Mouse (Mus musculus): ENCODE measurements around the gene Srl.
"Not testable (repeated sequence)": the region's sequence is repeated elsewhere in the genome, so short reads cannot be mapped to it uniquely, and the experiment has no call there.

The Srl gene

DNA sequence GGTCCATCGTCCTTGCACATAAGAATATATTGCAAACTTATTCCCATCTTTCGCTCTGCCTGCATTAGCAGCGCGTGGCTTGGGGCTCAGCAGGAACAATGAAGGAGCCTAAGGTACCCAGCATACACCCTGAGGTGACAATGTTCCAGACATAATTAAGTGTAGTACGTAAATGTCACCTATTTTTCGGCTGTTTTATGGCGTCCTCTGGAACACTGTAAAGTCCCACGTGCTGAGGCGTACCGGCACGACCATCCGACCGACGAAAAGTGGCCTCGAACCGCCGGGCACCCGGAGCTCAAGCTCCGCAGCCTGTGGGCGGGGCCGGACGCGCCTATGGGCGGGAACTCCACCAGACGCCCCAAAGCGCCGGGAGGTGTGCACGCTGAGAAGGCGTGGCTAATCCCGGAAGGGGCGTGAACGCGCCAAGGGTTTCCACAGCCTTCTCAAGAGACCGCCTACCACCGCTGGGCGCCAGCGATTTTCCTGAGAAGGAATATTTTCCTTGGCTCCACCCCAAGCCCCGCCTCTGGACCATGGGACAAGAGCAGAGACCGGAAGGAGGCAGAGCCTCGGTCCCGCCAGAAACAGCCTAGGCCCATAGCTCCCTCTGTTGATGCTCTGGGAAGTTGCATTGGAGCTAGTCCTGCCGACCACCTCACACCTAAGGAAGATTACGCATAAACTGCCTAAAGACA, at the start of gene Srl:
TSS of gene Srl (minus strand) at position 316 of the 698 bp plus-strand sequence.
- peak; percentile 99 to 100 for DNase-seq (ENCODE audit: low spot score in 2 of 2)

GRCm38 (mm10) chr16:4590236-4590635, 48.6 kb upstream of the Srl start:
- no peak for DNase-seq (ENCODE audit: low spot score in 2 of 2)

- no peak for DNase-seq (ENCODE audit: low spot score in 2 of 2)
Observed at GRCm38 (mm10) chr16:4587516-4588210, 46.0 kb upstream of the Srl start.

- DNase-seq (ENCODE audit: low spot score in 2 of 2) = peak; percentile 74 to 86
Observed at GRCm38 (mm10) chr16:4586531-4587123, 45.0 kb upstream of the Srl start.

GRCm38 (mm10) chr16:4585642-4586530, 44.3 kb upstream of the Srl start:
- no peak for DNase-seq (ENCODE audit: low spot score in 2 of 2)

DNA sequence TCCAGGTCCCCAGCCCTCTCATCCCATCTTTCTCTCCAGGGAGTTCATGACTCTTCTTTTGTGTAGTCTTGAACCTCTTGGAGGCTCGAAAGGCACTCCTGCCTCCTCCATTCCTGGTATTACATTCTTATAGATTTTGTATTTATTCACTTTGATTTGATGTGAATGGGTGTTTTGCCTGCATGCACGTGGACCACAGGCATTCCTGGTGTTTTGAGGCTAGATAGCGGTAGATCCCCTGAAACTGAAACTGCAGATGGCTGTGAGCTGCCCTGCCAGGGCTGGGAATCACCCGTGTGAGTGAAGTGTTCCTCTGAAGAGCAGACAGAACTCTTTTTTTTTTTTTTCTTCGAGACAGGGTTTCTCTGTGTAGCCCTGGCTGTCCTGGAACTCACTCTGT, 42.8 kb upstream of the Srl start:
- no peak for DNase-seq (ENCODE audit: low spot score in 2 of 2)

DNA sequence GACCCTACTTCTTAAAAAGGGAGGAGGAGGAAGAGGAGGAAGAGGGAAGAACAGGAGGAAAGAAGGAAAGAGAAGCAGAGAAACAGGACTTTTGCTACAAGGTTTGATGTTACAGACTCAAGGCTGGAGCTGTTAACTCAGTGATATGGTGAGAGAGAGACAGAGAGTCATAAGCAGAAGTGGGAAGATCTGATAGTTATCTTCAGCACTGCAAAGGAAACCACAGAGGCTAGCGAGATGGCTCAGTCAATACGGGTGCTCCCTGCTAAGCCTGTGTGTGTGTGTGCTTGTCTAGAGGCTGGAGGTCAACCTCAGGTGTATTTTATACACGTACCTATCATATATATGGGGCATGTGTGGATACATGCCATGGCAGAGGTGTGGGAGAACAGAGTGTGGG, 42.2 kb upstream of the Srl start:
- no peak for DNase-seq (ENCODE audit: low spot score in 2 of 2)

DNA sequence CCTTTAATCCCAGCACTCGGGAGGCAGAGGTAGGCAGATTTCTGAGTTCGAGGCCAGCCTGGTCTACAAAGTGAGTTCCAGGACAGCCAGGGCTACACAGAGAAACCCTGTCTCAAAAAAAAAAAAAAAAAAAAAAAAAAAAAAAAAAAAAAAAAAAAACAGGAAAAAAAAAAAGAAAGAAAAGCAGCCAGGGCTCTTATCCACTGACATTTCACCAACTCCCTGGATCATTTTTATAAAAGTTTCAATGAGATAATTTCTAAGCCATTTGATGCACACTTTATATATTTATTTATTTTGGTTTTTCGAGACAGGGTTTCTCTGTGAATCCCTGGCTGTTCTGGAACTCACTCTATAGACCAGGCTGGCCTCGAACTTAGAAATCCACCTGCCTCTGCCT, 39.6 kb upstream of the Srl start:
- DNase-seq (ENCODE audit: low spot score in 2 of 2) = not testable (repeated sequence)

GRCm38 (mm10) chr16:4578630-4579029, 37.0 kb upstream of the Srl start:
- no peak for DNase-seq (ENCODE audit: low spot score in 2 of 2)

DNA sequence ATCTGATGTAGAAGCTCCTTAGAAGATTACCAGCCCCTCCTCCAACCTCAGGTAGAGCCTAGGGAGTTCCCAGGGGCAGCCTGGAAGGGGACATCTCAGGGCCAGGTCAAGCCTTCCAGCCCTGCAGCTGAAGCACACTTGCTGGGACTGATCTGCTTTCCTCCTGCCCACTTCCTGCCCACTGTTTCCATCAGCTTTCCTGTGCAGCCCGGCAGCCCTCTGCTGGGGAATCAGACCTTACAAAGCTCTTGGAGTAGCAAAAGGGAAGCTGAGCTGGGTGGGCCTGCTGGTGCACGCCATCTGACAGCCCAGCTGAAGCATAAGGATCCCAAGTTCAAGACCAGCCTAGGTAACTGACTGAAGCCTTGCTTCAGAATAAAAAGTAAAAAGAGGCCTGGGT, 35.3 kb upstream of the Srl start:
- no peak for DNase-seq (ENCODE audit: low spot score in 2 of 2)

DNA sequence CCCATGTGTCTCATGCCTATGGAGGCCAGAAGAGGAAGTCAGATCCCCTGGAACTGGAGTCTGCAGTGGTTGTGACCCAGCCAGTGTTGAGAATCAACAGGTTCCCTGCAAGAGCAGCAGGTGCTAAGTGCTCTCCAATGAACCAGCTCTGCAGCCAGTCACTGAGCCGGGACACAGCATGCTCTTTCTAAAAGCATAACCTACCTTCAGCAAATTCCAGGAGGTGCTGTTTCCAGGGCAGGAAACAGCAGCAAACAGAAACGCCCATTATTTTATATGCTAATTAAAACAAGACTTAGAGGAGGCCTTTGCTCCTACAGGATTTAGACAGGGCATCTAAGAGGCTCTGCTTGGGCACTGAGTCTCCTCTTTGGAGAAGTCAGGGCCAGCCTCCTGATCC, 34.4 kb upstream of the Srl start:
- DNase-seq (ENCODE audit: low spot score in 2 of 2) = no peak

- no peak for DNase-seq (ENCODE audit: low spot score in 2 of 2)
Observed at GRCm38 (mm10) chr16:4570737-4571136, 29.1 kb upstream of the Srl start.

GRCm38 (mm10) chr16:4567912-4568311, 26.3 kb upstream of the Srl start:
- DNase-seq (ENCODE audit: low spot score in 2 of 2) = peak; percentile 74 to 79

DNA sequence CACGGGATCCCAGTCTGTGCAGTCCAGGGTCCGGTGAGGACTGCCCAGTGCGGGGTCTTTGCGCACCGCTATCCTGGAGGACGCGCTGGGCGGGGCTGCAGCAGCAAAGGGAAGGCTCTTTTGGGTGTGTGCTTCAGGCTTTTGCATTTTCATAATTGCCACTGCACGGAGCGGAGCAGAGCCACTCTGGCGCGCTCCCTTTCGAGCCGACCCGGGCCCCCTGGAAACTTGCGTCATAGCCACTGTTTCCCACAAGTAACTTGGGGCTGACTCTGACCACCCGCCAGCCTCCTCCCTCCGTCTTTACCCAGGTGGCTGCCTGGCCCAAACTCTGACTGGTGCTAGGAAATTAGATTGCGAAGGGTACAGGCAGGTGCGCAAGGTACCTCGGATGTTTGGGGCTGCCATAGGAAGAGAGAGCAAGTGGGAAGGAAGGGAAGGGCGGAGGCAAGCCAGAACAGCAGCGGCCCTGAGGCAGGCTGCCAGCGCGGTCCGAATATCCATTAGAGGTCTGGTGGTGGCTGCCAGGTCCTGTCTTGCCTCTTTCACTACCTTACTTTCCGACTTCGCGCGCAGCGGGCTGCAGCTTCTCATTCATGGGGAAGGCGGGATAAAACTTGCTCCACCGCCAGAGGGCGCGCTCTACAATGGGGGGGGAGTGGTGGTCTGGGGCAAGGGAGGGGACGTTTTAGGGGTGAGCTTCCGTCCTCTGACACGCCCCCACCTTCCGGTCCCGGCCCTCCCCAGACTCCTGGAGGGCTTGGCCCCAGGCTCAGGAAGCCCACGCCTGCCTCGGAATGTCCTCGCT, 18.7 kb upstream of the Srl start:
- DNase-seq (ENCODE audit: low spot score in 2 of 2) = peak; percentile 48

GRCm38 (mm10) chr16:4559715-4560144, 18.1 kb upstream of the Srl start, which contains the start of gene Tfap4:
Tfap4 (minus strand) TSS chr16:4559854.
- DNase-seq (ENCODE audit: low spot score in 2 of 2) = peak; percentile 77 to 87

DNA sequence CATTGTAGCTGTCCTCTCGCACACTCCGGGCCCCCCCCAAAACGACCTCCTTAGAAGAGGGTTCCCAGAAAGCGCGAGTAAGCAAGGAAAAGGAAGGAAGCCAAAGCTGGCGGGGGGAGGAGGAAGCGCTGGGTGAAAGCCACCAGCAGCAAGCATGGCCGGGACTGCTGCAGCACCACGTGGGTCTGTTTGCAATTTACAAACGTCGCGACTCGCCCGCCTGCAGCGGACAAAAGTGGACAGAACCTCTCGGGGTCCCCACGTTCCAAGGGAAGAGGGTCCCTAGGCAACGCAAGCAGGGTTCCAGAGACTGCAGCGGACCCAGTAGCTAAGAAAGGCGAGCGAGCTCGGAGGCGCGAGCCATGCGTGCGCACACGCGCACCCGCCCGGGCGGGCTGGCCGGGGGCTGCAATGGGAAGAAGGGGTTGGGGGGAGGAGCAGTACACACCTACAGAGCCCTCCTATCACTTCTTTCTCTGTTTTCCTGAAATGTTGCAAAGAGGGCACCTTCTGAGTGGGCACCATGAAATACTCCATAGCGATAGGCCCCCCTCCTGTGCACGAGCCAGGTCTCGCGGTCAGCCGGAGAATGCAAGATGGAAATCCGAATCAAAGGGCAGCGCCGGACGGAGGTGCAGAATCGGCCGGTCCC, 17.5 kb upstream of the Srl start:
- peak; percentile 67 to 75 for DNase-seq (ENCODE audit: low spot score in 2 of 2)

- peak; percentile 93 to 95 for DNase-seq (ENCODE audit: low spot score in 2 of 2)
Observed at GRCm38 (mm10) chr16:4558384-4558979, 16.9 kb upstream of the Srl start.

- DNase-seq (ENCODE audit: low spot score in 2 of 2) = peak; percentile 55 to 61
Observed at GRCm38 (mm10) chr16:4557949-4558348, 16.3 kb upstream of the Srl start.

- DNase-seq (ENCODE audit: low spot score in 2 of 2) = no peak
Observed at GRCm38 (mm10) chr16:4557085-4557484, 15.5 kb upstream of the Srl start.

GRCm38 (mm10) chr16:4555555-4555954, 13.9 kb upstream of the Srl start:
- DNase-seq (ENCODE audit: low spot score in 2 of 2) = no peak

All from right cerebral cortex, adult 2 months (tissue).